Mouse (Mus musculus) embryo, embryonic 10 days (tissue): ENCODE results near the gene Hspbap1.

Experiments
- DNase-seq: peaks from one replicate; pipeline ENCODE4 v3.0.0-alpha.2; 2015; ENCODE audit warnings: low spot score

Gene Hspbap1

DNA sequence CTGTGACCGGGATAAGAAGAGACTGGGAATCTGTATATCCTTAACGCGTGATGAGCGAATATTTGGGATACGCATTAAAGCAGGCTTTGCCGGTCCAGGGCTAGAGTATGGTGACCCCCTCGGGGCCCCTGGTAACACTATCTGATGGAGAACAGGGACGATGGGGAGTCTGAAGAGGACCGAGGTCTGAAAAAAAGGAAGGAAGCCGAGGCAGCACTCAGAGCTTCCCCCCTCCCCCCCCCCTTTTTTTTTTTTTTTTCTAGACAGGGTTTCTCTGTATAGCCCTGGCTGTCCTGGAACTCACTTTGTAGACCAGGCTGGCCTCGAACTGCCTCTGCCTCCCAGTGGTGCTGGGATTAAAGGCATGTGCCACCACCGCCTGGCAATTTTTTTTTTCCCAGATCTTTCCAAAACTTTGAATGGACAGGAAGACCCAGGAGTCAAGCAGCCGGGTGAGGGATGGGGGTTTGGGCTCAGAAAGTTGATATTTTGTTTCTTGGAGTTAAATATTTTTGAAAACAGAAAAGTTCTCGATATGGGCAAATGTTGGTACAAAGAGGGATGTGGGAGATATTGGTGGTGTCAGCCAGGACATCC is 102.3 kb downstream of the Hspbap1 start:
- no peak for DNase-seq

GRCm38 (mm10) chr16:35874416-35874815 is 104.2 kb downstream of the Hspbap1 start:
- DNase-seq = peak; percentile 34
